Mouse (Mus musculus): Measurements from ENCODE around the gene Slc25a13. TPM values are rescaled to one million over a fixed set of nuclear protein-coding genes. Genes with fewer than 3 reads are reported as not detected.

Gene Slc25a13
- total and polyA plus RNA-seq, 3 experiments: 15.6 to 16.7 TPM; not detected in 1

DNA sequence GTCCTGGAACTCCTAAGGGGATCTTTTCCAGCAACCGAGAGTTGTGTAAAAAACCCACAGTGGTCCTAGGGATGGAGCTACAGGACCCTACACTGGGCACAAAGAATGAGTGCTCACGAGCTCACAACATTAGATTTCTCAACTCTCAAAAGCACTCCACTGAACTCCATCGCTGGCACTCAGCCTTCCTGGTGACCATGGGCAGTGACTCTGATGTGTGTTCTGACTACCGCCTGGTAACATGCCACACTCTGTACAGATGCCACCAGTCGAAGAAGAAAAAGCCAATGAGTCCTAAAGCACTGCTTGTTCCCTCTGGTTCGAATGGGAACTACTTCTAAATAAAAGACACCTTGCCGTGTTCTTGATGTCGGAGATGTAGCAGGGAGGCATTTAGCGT lies 111.4 kb downstream of the Slc25a13 start:
- no peak overlapping the region for H3K9ac ChIP-seq (ENCODE audit: control insufficient read depth, low read depth, low read length, poor library complexity, severe bottlenecking)
- H3K79me2 ChIP-seq (ENCODE audit: control insufficient read depth, insufficient read depth, low read length, poor library complexity): no peaks in the 10 kb centered on the region
- TF ChIP-seq USF2 (IDR thresholded peaks at IDR 0.05; ENCODE audit: borderline replicate concordance in 1 of 2, insufficient read depth in 1 of 2, low read depth in 1 of 2, low read length in 2 of 2) (no peak), CHD2 (IDR thresholded peaks at IDR 0.05; ENCODE audit: low read length) (no peak), RCOR1 (IDR thresholded peaks at IDR 0.05; ENCODE audit: low read depth, low read length) (no peak), ZKSCAN1 (IDR thresholded peaks at IDR 0.05; ENCODE audit: low read depth, low read length) (no peak), GABPA (IDR thresholded peaks at IDR 0.05; ENCODE audit: low read depth, low read length) (no peak), MYB (IDR thresholded peaks at IDR 0.05; ENCODE audit: low read depth, low read length) (no peak), CTCF (IDR thresholded peaks at IDR 0.05 in 2 of 3, conservative IDR thresholded peaks at IDR 0.05 in 1 of 3; ENCODE audit: control insufficient read depth in 1 of 3, insufficient read depth in 1 of 3, low read depth in 2 of 3, low read length in 3 of 3, poor library complexity in 1 of 3, severe bottlenecking in 1 of 3) (no peak), NRF1 (IDR thresholded peaks at IDR 0.05; ENCODE audit: insufficient read depth, low read depth, low read length, poor library complexity, severe bottlenecking) (no peak), CHD1 (IDR thresholded peaks at IDR 0.05; ENCODE audit: low read depth, low read length) (no peak), E2F4 (IDR thresholded peaks at IDR 0.05; ENCODE audit: borderline replicate concordance, low read depth, low read length) (no peak)
- H3K36me3 ChIP-seq (ENCODE audit: control insufficient read depth in 1 of 2, insufficient read depth in 2 of 2, low read length in 2 of 2): no peaks in the 10 kb centered on the region
- H3K4me1 ChIP-seq (ENCODE audit: control insufficient read depth in 1 of 2, insufficient read depth in 2 of 2, low read length in 2 of 2): no peaks in the 10 kb centered on the region
- H3K27me3 ChIP-seq (ENCODE audit: control insufficient read depth in 1 of 2, insufficient read depth in 2 of 2, low read length in 2 of 2): no peaks in the 10 kb centered on the region
- no peaks in the 10 kb centered on the region for H3K9me3 ChIP-seq (replicated peaks; ENCODE audit: insufficient read depth, low read length)
- no peak overlapping the region for H3K4me3 ChIP-seq (ENCODE audit: control insufficient read depth in 1 of 2, insufficient read depth in 1 of 2, low read depth in 2 of 2, low read length in 2 of 2)
- H3K27ac ChIP-seq (ENCODE audit: control insufficient read depth, low read depth, low read length): no peak overlapping the region
- no peak for DNase-seq (ENCODE audit: low read depth, low spot score)

DNA sequence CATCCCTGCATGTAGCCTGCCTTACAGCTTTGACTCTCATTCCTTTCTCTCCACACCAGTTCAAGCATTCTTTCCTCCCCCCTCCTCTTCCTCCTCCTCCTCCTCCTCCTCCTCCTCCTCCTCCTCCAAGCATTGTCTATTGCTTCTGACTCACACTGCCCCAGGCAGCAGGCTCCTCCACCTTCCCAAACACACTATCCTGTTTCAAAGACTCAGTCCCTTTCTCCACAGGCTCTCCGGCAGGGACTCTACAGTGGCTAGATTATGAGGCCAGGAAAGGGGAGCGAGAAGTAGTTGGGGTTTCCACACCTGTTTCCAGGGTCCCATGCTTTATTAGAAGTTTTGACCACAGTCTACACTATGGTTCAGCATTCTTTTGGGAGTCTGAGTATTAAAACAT lies 113.5 kb downstream of the Slc25a13 start:
- no peak for DNase-seq (ENCODE audit: low read depth, low spot score)
- Histone ChIP-seq H3K27ac (ENCODE audit: control insufficient read depth, low read depth, low read length) (no peak overlapping the region), H3K79me2 (ENCODE audit: control insufficient read depth, insufficient read depth, low read length, poor library complexity) (no peaks in the 10 kb centered on the region), H3K36me3 (ENCODE audit: control insufficient read depth in 1 of 2, insufficient read depth in 2 of 2, low read length in 2 of 2) (no peaks in the 10 kb centered on the region), H3K27me3 (ENCODE audit: control insufficient read depth in 1 of 2, insufficient read depth in 2 of 2, low read length in 2 of 2) (no peaks in the 10 kb centered on the region), H3K4me1 (ENCODE audit: control insufficient read depth in 1 of 2, insufficient read depth in 2 of 2, low read length in 2 of 2) (no peaks in the 10 kb centered on the region), H3K9me3 (replicated peaks; ENCODE audit: insufficient read depth, low read length) (no peaks in the 10 kb centered on the region), H3K9ac (ENCODE audit: control insufficient read depth, low read depth, low read length, poor library complexity, severe bottlenecking) (no peak overlapping the region), H3K4me3 (ENCODE audit: control insufficient read depth in 1 of 2, insufficient read depth in 1 of 2, low read depth in 2 of 2, low read length in 2 of 2) (no peak overlapping the region)
- TF ChIP-seq E2F4 (IDR thresholded peaks at IDR 0.05; ENCODE audit: borderline replicate concordance, low read depth, low read length): no peak

DNA sequence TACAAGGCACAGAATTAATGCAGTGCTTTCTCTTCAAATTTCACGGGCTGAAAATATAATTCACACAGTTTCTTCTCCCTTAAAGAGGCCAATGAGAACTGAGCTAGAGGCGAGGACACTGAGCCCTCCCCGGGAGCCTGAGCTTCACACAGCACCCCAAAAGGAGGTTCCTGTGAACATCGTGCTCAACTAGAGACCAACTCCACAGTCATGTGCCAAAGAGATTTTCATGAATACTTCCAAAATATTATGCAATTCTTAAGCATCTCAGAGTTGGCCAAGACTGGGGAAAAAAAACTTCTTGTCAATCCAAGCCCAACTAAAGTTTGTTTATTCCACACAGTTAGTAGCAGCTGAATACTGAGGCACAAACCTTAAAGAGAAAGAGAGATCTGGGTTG lies 115.4 kb downstream of the Slc25a13 start:
- no peak overlapping the region for H3K4me3 ChIP-seq (ENCODE audit: control insufficient read depth in 1 of 2, insufficient read depth in 1 of 2, low read depth in 2 of 2, low read length in 2 of 2)
- H3K27me3 ChIP-seq (ENCODE audit: control insufficient read depth in 1 of 2, insufficient read depth in 2 of 2, low read length in 2 of 2): no peaks in the 10 kb centered on the region
- TF ChIP-seq TCF12 (IDR thresholded peaks at IDR 0.05; ENCODE audit: low read depth, low read length): no peak
- no peak for TF ChIP-seq TAL1 (IDR thresholded peaks at IDR 0.05; ENCODE audit: low read length)
- TF ChIP-seq JUND (IDR thresholded peaks at IDR 0.05; ENCODE audit: low read depth, low read length): no peak
- no peak for TF ChIP-seq NRF1 (IDR thresholded peaks at IDR 0.05; ENCODE audit: insufficient read depth, low read depth, low read length, poor library complexity, severe bottlenecking)
- TF ChIP-seq RCOR1 (IDR thresholded peaks at IDR 0.05; ENCODE audit: low read depth, low read length): no peak
- no peak for TF ChIP-seq ZC3H11A (IDR thresholded peaks at IDR 0.05; ENCODE audit: low read depth, low read length)
- TF ChIP-seq BHLHE40 (IDR thresholded peaks at IDR 0.05; ENCODE audit: borderline replicate concordance, low read depth, low read length): no peak
- TF ChIP-seq KAT2A (conservative IDR thresholded peaks at IDR 0.05; ENCODE audit: low read depth, low read length): no peak
- H3K4me1 ChIP-seq (ENCODE audit: control insufficient read depth in 1 of 2, insufficient read depth in 2 of 2, low read length in 2 of 2): no peaks in the 10 kb centered on the region
- no peak overlapping the region for H3K27ac ChIP-seq (ENCODE audit: control insufficient read depth, low read depth, low read length)
- no peaks in the 10 kb centered on the region for H3K36me3 ChIP-seq (ENCODE audit: control insufficient read depth in 1 of 2, insufficient read depth in 2 of 2, low read length in 2 of 2)
- DNase-seq (ENCODE audit: low read depth, low spot score): no peak
- no peaks in the 10 kb centered on the region for H3K9me3 ChIP-seq (replicated peaks; ENCODE audit: insufficient read depth, low read length)
- H3K9ac ChIP-seq (ENCODE audit: control insufficient read depth, low read depth, low read length, poor library complexity, severe bottlenecking): no peak overlapping the region
- no peaks in the 10 kb centered on the region for H3K79me2 ChIP-seq (ENCODE audit: control insufficient read depth, insufficient read depth, low read length, poor library complexity)
